Mouse (Mus musculus) hindbrain, embryonic 16.5 days (tissue): ENCODE data around the gene Speg. TPM values are rescaled to one million over a fixed set of nuclear protein-coding genes. Genes with fewer than 3 reads are reported as not detected.

Experiments
- ATAC-seq: fragments of 200-750 bp; cut with Nextera tagmentation; 2 replicates; pipeline ENCODE4 v1.8.0; 2017; ENCODE audit warnings: moderate TSS enrichment, moderate library complexity
- H3K27ac ChIP-seq: fragments of 300-500 bp; sonication (generic); 2 replicates; pipeline ENCODE4 v1.5.1; 2014; ENCODE audit warnings: low read depth, mild to moderate bottlenecking, control low read depth, low read length, moderate library complexity
- H3K27me3 ChIP-seq: fragments of 300-500 bp; sonication (generic); replicated peaks from 2 replicates; pipeline ENCODE4 v1.6.1; 2014; ENCODE audit warnings: low read length; ENCODE audit not compliant: control insufficient read depth, insufficient read depth
- H3K36me3 ChIP-seq: fragments of 300-500 bp; sonication (generic); 2 replicates; pipeline ENCODE4 v1.6.1; 2014; ENCODE audit warnings: mild to moderate bottlenecking, low read length, moderate library complexity, mixed read lengths; ENCODE audit not compliant: control insufficient read depth, insufficient read depth
- H3K4me1 ChIP-seq: fragments of 300-500 bp; sonication (generic); 2 replicates; pipeline ENCODE4 v1.6.1; 2014; ENCODE audit warnings: low read depth, low read length; ENCODE audit not compliant: control insufficient read depth, insufficient read depth
- H3K4me2 ChIP-seq: fragments of 300-500 bp; sonication (generic); 2 replicates; pipeline ENCODE4 v1.6.1; 2014; ENCODE audit warnings: mild to moderate bottlenecking, low read length, control low read depth, moderate library complexity
- H3K4me3 ChIP-seq: fragments of 300-500 bp; sonication (generic); 2 replicates; pipeline ENCODE4 v1.5.1; 2014; ENCODE audit warnings: mild to moderate bottlenecking, low read length, control low read depth, moderate library complexity
- H3K9ac ChIP-seq: fragments of 300-500 bp; sonication (generic); 2 replicates; pipeline ENCODE4 v1.6.1; 2014; ENCODE audit warnings: low read depth, mild to moderate bottlenecking, control low read depth, low read length, moderate library complexity
- H3K9me3 ChIP-seq: fragments of 300-500 bp; sonication (generic); 2 replicates; pipeline ENCODE4 v1.6.1; 2014; ENCODE audit warnings: mild to moderate bottlenecking, low read length, moderate library complexity; ENCODE audit not compliant: control insufficient read depth
- WGBS: fragments of 180-500 bp; shearing (Covaris S2); extraction: QIAGEN DNeasy Blood & Tissue Kit; methylation state at CpG from one replicate; pipeline ENCODE4 v1.1.7; 2014; 5-methylcytosine and 5-hydroxymethylcytosine counted together
- polyA plus RNA-seq: library from polyadenylated mRNA; unstranded; fragments of >200 nt; fragmentation: Nextera tagmentation; extraction: Ambion mirVana; gene quantifications from 2 replicates; pipeline ENCODE4 v1.2.1, GENCODE M21; 2015

Speg gene
- polyA plus RNA-seq, 1 experiment from 2014 or later, result 20.3 TPM

GRCm38 (mm10) chr1:75469287-75469825 is 94.3 kb downstream of the Speg start:
- ATAC-seq, result no peak
- H3K4me2 ChIP-seq, result no peak overlapping the region
- H3K4me1 ChIP-seq, result peaks cover 3% of the 10 kb centered on the region
- WGBS, result 71% methylated on average over 17 of the region's 17 CpGs
- H3K27me3 ChIP-seq, result no peaks in the 10 kb centered on the region; the same call in 1 of the 2 replicates
- H3K9ac ChIP-seq, result no peak overlapping the region
- H3K27ac ChIP-seq, result no peak overlapping the region
- no peaks in the 10 kb centered on the region for H3K9me3 ChIP-seq
- peaks cover 9% of the 10 kb centered on the region for H3K36me3 ChIP-seq
- no peak overlapping the region for H3K4me3 ChIP-seq

GRCm38 (mm10) chr1:75476441-75476840 is 101.3 kb downstream of the Speg start:
- Histone ChIP-seq H3K27ac (no peak overlapping the region), H3K27me3 (no peaks in the 10 kb centered on the region), H3K9me3 (no peaks in the 10 kb centered on the region), H3K4me3 (no peak overlapping the region), H3K4me1 (peaks cover 25% of the 10 kb centered on the region), H3K9ac (no peak overlapping the region), H3K4me2 (no peak overlapping the region), H3K36me3 (peaks cover 28% of the 10 kb centered on the region)
- ATAC-seq, result no peak
- 97% methylated on average over 11 of the region's 11 CpGs for WGBS

- Histone ChIP-seq H3K9ac (peak overlapping the region; percentile 50), H3K9me3 (no peaks in the 10 kb centered on the region), H3K27me3 (no peaks in the 10 kb centered on the region; the same call in 1 of the 2 replicates), H3K27ac (no peak overlapping the region), H3K4me1 (peaks cover 25% of the 10 kb centered on the region), H3K4me2 (peak overlapping the region; percentile 87), H3K4me3 (peak overlapping the region; percentile 88), H3K36me3 (peaks cover 26% of the 10 kb centered on the region)
- peak; percentile 1; the same call in 1 of the 2 replicates for ATAC-seq
- 9% methylated on average over 35 of the region's 35 CpGs for WGBS
Measured at GRCm38 (mm10) chr1:75477264-75477965, 102.3 kb downstream of the Speg start.

GRCm38 (mm10) chr1:75477966-75478290 is 102.8 kb downstream of the Speg start:
- H3K9ac ChIP-seq, result peak overlapping the region; percentile 50
- H3K4me2 ChIP-seq, result peak overlapping the region; percentile 87
- H3K9me3 ChIP-seq, result no peaks in the 10 kb centered on the region
- no peaks in the 10 kb centered on the region; the same call in 1 of the 2 replicates for H3K27me3 ChIP-seq
- H3K36me3 ChIP-seq, result peaks cover 28% of the 10 kb centered on the region
- H3K27ac ChIP-seq, result no peak overlapping the region
- peaks cover 25% of the 10 kb centered on the region for H3K4me1 ChIP-seq
- ATAC-seq, result no peak
- peak overlapping the region; percentile 88 for H3K4me3 ChIP-seq
- 52% methylated on average over 3 of the region's 3 CpGs for WGBS

- Histone ChIP-seq H3K9me3 (no peaks in the 10 kb centered on the region), H3K36me3 (peaks cover 28% of the 10 kb centered on the region), H3K4me1 (peaks cover 25% of the 10 kb centered on the region), H3K4me2 (peak overlapping the region; percentile 87), H3K27ac (peak overlapping the region; percentile 89), H3K4me3 (peak overlapping the region; percentile 88), H3K9ac (peak overlapping the region; percentile 83), H3K27me3 (no peaks in the 10 kb centered on the region; the same call in 1 of the 2 replicates)
- ATAC-seq, result no peak
- under 1% methylated on average over 9 of the region's 25 CpGs for WGBS
Measured at GRCm38 (mm10) chr1:75478497-75478896, 103.4 kb downstream of the Speg start.

GRCm38 (mm10) chr1:75478916-75479634 is 104.0 kb downstream of the Speg start, which contains the start of the genes Chpf and Tmem198:
TSS of gene Chpf (minus strand) at chr1:75479307.
TSS of gene Tmem198 (plus strand) at chr1:75479532.
- peak within 1 kb of the TSS; percentile 88 for H3K4me3 ChIP-seq
- peaks cover 25% of the 10 kb centered on the region for H3K4me1 ChIP-seq
- peak within 1 kb of the TSS; percentile 89 for H3K27ac ChIP-seq
- under 1% methylated on average over 62 of the region's 76 CpGs for WGBS
- H3K27me3 ChIP-seq, result no peaks in the 10 kb centered on the region; the same call in 1 of the 2 replicates
- ATAC-seq, result peak; percentile 91
- peak within 1 kb of the TSS; percentile 87 for H3K4me2 ChIP-seq
- peak within 1 kb of the TSS; percentile 83 for H3K9ac ChIP-seq
- peaks cover 24% of the 10 kb centered on the region for H3K36me3 ChIP-seq
- no peaks in the 10 kb centered on the region for H3K9me3 ChIP-seq

GRCm38 (mm10) chr1:75479635-75479989 is 104.5 kb downstream of the Speg start:
- Histone ChIP-seq H3K9me3 (no peaks in the 10 kb centered on the region), H3K4me2 (peak overlapping the region; percentile 87), H3K27me3 (no peaks in the 10 kb centered on the region; the same call in 1 of the 2 replicates), H3K4me1 (peaks cover 23% of the 10 kb centered on the region), H3K9ac (peak overlapping the region; percentile 83), H3K4me3 (peak overlapping the region; percentile 88), H3K27ac (peak overlapping the region; percentile 75), H3K36me3 (peaks cover 23% of the 10 kb centered on the region)
- 1% methylated on average over 19 of the region's 24 CpGs for WGBS
- ATAC-seq, result no peak

- peaks cover 21% of the 10 kb centered on the region for H3K4me1 ChIP-seq
- peak overlapping the region; percentile 16 for H3K27ac ChIP-seq
- H3K27me3 ChIP-seq, result peaks cover 3% of the 10 kb centered on the region
- peaks cover 23% of the 10 kb centered on the region for H3K36me3 ChIP-seq
- ATAC-seq, result no peak
- H3K9ac ChIP-seq, result peak overlapping the region; percentile 83
- peak overlapping the region; percentile 88 for H3K4me3 ChIP-seq
- 4% methylated on average over 13 of the region's 13 CpGs for WGBS
- peak overlapping the region; percentile 87 for H3K4me2 ChIP-seq
- no peaks in the 10 kb centered on the region for H3K9me3 ChIP-seq
Measured at GRCm38 (mm10) chr1:75480036-75480435, 104.9 kb downstream of the Speg start.

GRCm38 (mm10) chr1:75480735-75481134 is 105.6 kb downstream of the Speg start:
- H3K9me3 ChIP-seq, result no peaks in the 10 kb centered on the region
- WGBS, result 83% methylated on average over 7 of the region's 7 CpGs
- 0 out of 2 replicates have a peak overlapping the region, but pooled peaks have one; percentile 17 for H3K9ac ChIP-seq
- no peak for ATAC-seq
- no peak overlapping the region for H3K27ac ChIP-seq
- H3K4me2 ChIP-seq, result peak overlapping the region; percentile 87
- H3K4me3 ChIP-seq, result peak overlapping the region; percentile 88
- H3K36me3 ChIP-seq, result peaks cover 23% of the 10 kb centered on the region
- H3K27me3 ChIP-seq, result peaks cover 10% of the 10 kb centered on the region
- H3K4me1 ChIP-seq, result peaks cover 21% of the 10 kb centered on the region
